Mouse (Mus musculus) heart, embryonic 13.5 days (tissue): ENCODE data around the gene Dnajb12. TPM values are rescaled to one million over a fixed set of nuclear protein-coding genes. Genes with fewer than 3 reads are reported as not detected.
"Not testable (repeated sequence)": the region's sequence is repeated elsewhere in the genome, so short reads cannot be mapped to it uniquely, and the experiment has no call there.

ENCODE experiments used
- ATAC-seq: fragments of 200-750 bp; cut with Nextera tagmentation; 2 replicates; pipeline ENCODE4 v1.8.0; 2017; ENCODE audit warnings: moderate TSS enrichment; ENCODE audit not compliant: insufficient number of reproducible peaks, low FRiP score, low TSS enrichment; ENCODE audit errors: extremely low read depth
- H3K27ac ChIP-seq: fragments of 300-500 bp; sonication (generic); replicated peaks from 2 replicates; pipeline ENCODE4 v1.5.1; 2015; ENCODE audit warnings: moderate library complexity, mild to moderate bottlenecking, inconsistent platforms
- H3K27me3 ChIP-seq: fragments of 300-500 bp; sonication (generic); replicated peaks from 2 replicates; pipeline ENCODE4 v1.6.1; 2015; ENCODE audit warnings: mild to moderate bottlenecking, inconsistent platforms
- H3K36me3 ChIP-seq: fragments of 300-500 bp; sonication (generic); 2 replicates; pipeline ENCODE4 v1.6.1; 2015; ENCODE audit warnings: mild to moderate bottlenecking, inconsistent platforms
- H3K4me1 ChIP-seq: fragments of 300-500 bp; sonication (generic); 2 replicates; pipeline ENCODE4 v1.6.1; 2015; ENCODE audit warnings: inconsistent platforms
- H3K4me2 ChIP-seq: fragments of 300-500 bp; sonication (generic); 2 replicates; pipeline ENCODE4 v1.6.1; 2015; ENCODE audit warnings: inconsistent platforms, mild to moderate bottlenecking, moderate library complexity
- H3K4me3 ChIP-seq: fragments of 300-500 bp; sonication (generic); 2 replicates; pipeline ENCODE4 v1.5.1; 2015; ENCODE audit warnings: moderate library complexity, mild to moderate bottlenecking, inconsistent platforms
- H3K9ac ChIP-seq: fragments of 300-500 bp; sonication (generic); 2 replicates; pipeline ENCODE4 v1.6.1; 2015; ENCODE audit warnings: inconsistent platforms, mild to moderate bottlenecking, moderate library complexity
- H3K9me3 ChIP-seq: fragments of 300-500 bp; sonication (generic); 2 replicates; pipeline ENCODE4 v1.6.1; 2016; ENCODE audit warnings: inconsistent platforms
- WGBS: fragments of 180-500 bp; shearing (Covaris S2); methylation state at CpG from one replicate; pipeline ENCODE4 v1.1.7; 2015; ENCODE audit warnings: mixed read lengths; 5-methylcytosine and 5-hydroxymethylcytosine counted together
- polyA plus RNA-seq: library from polyadenylated mRNA; unstranded; fragments of >200 nt; fragmentation: Nextera tagmentation; extraction: Ambion mirVana; gene quantifications from 2 replicates; pipeline ENCODE4 v1.2.1, GENCODE M21; 2015

The Dnajb12 gene
- polyA plus RNA-seq, 1 experiment from 2014 or later, result 22.9 TPM

GRCm38 (mm10) chr10:59849371-59849770 is 30.0 kb upstream of the Dnajb12 start:
- no peak overlapping the region for H3K9ac ChIP-seq
- no peak overlapping the region for H3K4me3 ChIP-seq
- no peak overlapping the region for H3K4me2 ChIP-seq
- no peaks in the 10 kb centered on the region for H3K27me3 ChIP-seq
- no peak for ATAC-seq
- WGBS, result 82% methylated on average over 7 of the region's 7 CpGs
- no peaks in the 10 kb centered on the region for H3K36me3 ChIP-seq
- H3K9me3 ChIP-seq, result no peaks in the 10 kb centered on the region
- H3K4me1 ChIP-seq, result peaks cover 6% of the 10 kb centered on the region
- H3K27ac ChIP-seq, result no peak overlapping the region

GRCm38 (mm10) chr10:59857157-59857556 is 22.2 kb upstream of the Dnajb12 start:
- no peak for ATAC-seq
- Histone ChIP-seq H3K36me3 (no peaks in the 10 kb centered on the region), H3K4me2 (no peak overlapping the region), H3K4me3 (no peak overlapping the region), H3K9me3 (no peaks in the 10 kb centered on the region), H3K9ac (no peak overlapping the region), H3K27me3 (no peaks in the 10 kb centered on the region), H3K4me1 (no peaks in the 10 kb centered on the region), H3K27ac (no peak overlapping the region)
- WGBS, result 81% methylated on average over 5 of the region's 5 CpGs

- Histone ChIP-seq H3K4me2 (no peak overlapping the region), H3K36me3 (0 out of 2 replicates have a peak, but pooled peaks cover 4% of the 10 kb centered on the region), H3K27ac (no peak overlapping the region), H3K27me3 (no peaks in the 10 kb centered on the region), H3K9me3 (no peaks in the 10 kb centered on the region), H3K4me1 (peaks cover 13% of the 10 kb centered on the region), H3K9ac (no peak overlapping the region), H3K4me3 (no peak overlapping the region)
- WGBS, result 82% methylated on average over 9 of the region's 9 CpGs
- ATAC-seq, result no peak
Observed at GRCm38 (mm10) chr10:59860684-59861083, 18.7 kb upstream of the Dnajb12 start.

GRCm38 (mm10) chr10:59861201-59861600 is 18.2 kb upstream of the Dnajb12 start:
- Histone ChIP-seq H3K4me3 (no peak overlapping the region), H3K9me3 (no peaks in the 10 kb centered on the region), H3K27me3 (no peaks in the 10 kb centered on the region), H3K4me2 (no peak overlapping the region), H3K9ac (no peak overlapping the region), H3K36me3 (0 out of 2 replicates have a peak, but pooled peaks cover 4% of the 10 kb centered on the region), H3K4me1 (peaks cover 13% of the 10 kb centered on the region), H3K27ac (no peak overlapping the region)
- ATAC-seq, result no peak
- 70% methylated on average over 10 of the region's 10 CpGs for WGBS

DNA sequence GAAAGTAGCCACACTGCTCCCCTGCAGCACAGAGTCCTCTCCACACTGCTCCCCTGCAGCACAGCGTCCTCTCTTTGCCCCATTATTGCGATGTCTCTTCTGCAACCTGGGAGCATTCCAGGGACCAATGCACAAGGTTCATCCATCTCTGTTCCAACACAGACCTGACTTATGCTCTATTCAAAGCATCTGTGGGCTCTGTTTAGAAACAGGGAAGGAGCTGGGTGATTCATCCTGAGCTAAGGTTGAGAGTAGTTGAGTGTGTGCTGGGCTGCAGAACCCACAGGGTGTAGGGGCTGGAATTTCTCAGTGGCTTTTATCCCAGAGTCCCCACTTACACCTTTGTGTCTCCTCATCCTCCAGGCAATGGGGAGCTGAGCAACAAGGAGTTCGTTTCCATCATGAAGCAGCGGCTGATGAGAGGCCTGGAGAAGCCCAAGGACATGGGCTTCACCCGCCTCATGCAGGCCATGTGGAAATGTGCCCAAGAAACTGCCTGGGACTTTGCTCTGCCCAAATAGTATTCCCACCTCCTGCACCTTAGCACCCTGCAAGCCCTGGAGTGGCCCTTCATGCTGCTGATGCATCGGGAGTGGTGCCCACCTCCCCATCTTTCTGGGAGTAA is 16.4 kb upstream of the Dnajb12 start:
- ATAC-seq, result no peak
- Histone ChIP-seq H3K27ac (no peak overlapping the region), H3K4me1 (peaks cover 13% of the 10 kb centered on the region), H3K9me3 (no peaks in the 10 kb centered on the region), H3K9ac (no peak overlapping the region), H3K4me2 (no peak overlapping the region), H3K27me3 (no peaks in the 10 kb centered on the region), H3K4me3 (no peak overlapping the region), H3K36me3 (0 out of 2 replicates have a peak, but pooled peaks cover 4% of the 10 kb centered on the region)
- WGBS, result 81% methylated on average over 6 of the region's 6 CpGs

GRCm38 (mm10) chr10:59863620-59864019 is 15.7 kb upstream of the Dnajb12 start:
- H3K4me3 ChIP-seq, result no peak overlapping the region
- H3K27me3 ChIP-seq, result no peaks in the 10 kb centered on the region
- peaks cover 13% of the 10 kb centered on the region for H3K4me1 ChIP-seq
- WGBS, result 49% methylated on average over 4 of the region's 4 CpGs
- H3K9me3 ChIP-seq, result no peaks in the 10 kb centered on the region
- no peak overlapping the region for H3K27ac ChIP-seq
- 0 out of 2 replicates have a peak, but pooled peaks cover 4% of the 10 kb centered on the region for H3K36me3 ChIP-seq
- H3K9ac ChIP-seq, result no peak overlapping the region
- no peak overlapping the region for H3K4me2 ChIP-seq
- no peak for ATAC-seq

- WGBS, result 83% methylated on average over 19 of the region's 19 CpGs
- H3K36me3 ChIP-seq, result 0 out of 2 replicates have a peak, but pooled peaks cover 4% of the 10 kb centered on the region
- H3K4me3 ChIP-seq, result no peak overlapping the region
- no peak overlapping the region for H3K4me2 ChIP-seq
- ATAC-seq, result no peak
- H3K9ac ChIP-seq, result no peak overlapping the region
- no peaks in the 10 kb centered on the region for H3K9me3 ChIP-seq
- H3K27me3 ChIP-seq, result no peaks in the 10 kb centered on the region
- H3K27ac ChIP-seq, result no peak overlapping the region
- peaks cover 13% of the 10 kb centered on the region for H3K4me1 ChIP-seq
Observed at GRCm38 (mm10) chr10:59864232-59864875, 15.0 kb upstream of the Dnajb12 start.

- Histone ChIP-seq H3K4me1 (peaks cover 13% of the 10 kb centered on the region), H3K4me2 (no peak overlapping the region), H3K27me3 (no peaks in the 10 kb centered on the region), H3K9me3 (no peaks in the 10 kb centered on the region), H3K4me3 (no peak overlapping the region), H3K27ac (no peak overlapping the region), H3K36me3 (0 out of 2 replicates have a peak, but pooled peaks cover 4% of the 10 kb centered on the region), H3K9ac (no peak overlapping the region)
- ATAC-seq, result no peak
- WGBS, result 33% methylated on average over 13 of the region's 13 CpGs
Observed at GRCm38 (mm10) chr10:59864884-59865726, 14.3 kb upstream of the Dnajb12 start.

DNA sequence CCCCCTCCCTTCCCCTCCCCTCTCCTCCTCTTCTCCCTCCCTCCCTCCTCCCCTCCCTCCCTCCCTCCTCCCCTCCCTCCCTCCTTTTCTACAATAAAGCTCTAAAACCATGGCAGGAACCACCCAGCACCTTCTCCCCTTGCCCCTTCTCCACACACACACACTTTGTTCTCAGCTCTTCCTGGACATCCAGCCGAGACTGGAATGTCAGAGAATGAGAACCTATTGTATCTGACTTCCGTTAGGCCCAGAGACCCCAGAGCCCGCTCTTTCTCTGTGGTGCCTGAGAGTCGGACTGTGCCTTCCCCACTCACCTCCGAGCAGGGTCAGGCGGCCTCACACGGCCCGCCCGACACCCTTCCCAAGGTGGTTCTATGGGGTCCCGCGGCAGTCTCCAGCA is 11.1 kb upstream of the Dnajb12 start:
- H3K4me3 ChIP-seq, result no peak overlapping the region
- no peak for ATAC-seq
- peaks cover 9% of the 10 kb centered on the region for H3K4me1 ChIP-seq
- no peaks in the 10 kb centered on the region for H3K27me3 ChIP-seq
- no peak overlapping the region for H3K4me2 ChIP-seq
- WGBS, result 52% methylated on average over 11 of the region's 11 CpGs
- no peaks in the 10 kb centered on the region for H3K9me3 ChIP-seq
- no peak overlapping the region for H3K27ac ChIP-seq
- H3K9ac ChIP-seq, result no peak overlapping the region
- 0 out of 2 replicates have a peak, but pooled peaks cover 4% of the 10 kb centered on the region for H3K36me3 ChIP-seq

DNA sequence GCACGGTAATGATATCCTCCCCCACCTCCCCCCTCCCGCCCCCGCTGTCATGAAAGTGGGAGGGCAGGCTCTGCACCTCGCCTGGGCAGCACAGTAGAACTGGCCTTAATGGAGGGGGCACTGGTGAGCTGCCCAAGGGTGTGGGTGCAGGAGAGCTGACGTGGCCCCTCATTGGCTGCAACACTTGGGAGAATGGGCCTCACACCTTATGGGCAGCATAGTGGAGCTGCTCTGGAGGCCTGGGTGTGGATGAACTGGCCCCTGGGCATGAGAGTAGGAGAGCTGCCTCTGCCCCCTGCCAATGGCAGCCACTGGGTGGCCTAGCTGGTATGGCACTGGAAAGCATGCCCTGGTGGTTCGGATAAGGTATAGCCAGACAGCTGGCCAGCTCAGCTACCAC is 9.3 kb upstream of the Dnajb12 start:
- WGBS, result 75% methylated on average over 6 of the region's 6 CpGs
- Histone ChIP-seq H3K27ac (no peak overlapping the region), H3K4me3 (no peak overlapping the region), H3K36me3 (no peaks in the 10 kb centered on the region), H3K4me1 (no peaks in the 10 kb centered on the region; the same call in 1 of the 2 replicates), H3K9ac (no peak overlapping the region), H3K9me3 (no peaks in the 10 kb centered on the region), H3K27me3 (no peaks in the 10 kb centered on the region), H3K4me2 (no peak overlapping the region)
- no peak for ATAC-seq

- H3K27ac ChIP-seq, H3K36me3 ChIP-seq, H3K4me1 ChIP-seq, H3K4me2 ChIP-seq, H3K9ac ChIP-seq, H3K27me3 ChIP-seq, ATAC-seq, H3K4me3 ChIP-seq, H3K9me3 ChIP-seq: not testable (repeated sequence)
- WGBS, result 87% methylated on average over 4 of the region's 4 CpGs
Observed at GRCm38 (mm10) chr10:59872651-59873050, 6.7 kb upstream of the Dnajb12 start.
